Mouse (Mus musculus) liver, embryonic 15.5 days (tissue): ENCODE measurements around the gene Prr15l. TPM values are rescaled to one million over a fixed set of nuclear protein-coding genes. Genes with fewer than 3 reads are reported as not detected.

Experiments used
- ATAC-seq: fragments of 200-750 bp; cut with Nextera tagmentation; 2 replicates; pipeline ENCODE4 v1.8.0; 2017; ENCODE audit warnings: moderate number of reproducible peaks, mild to moderate bottlenecking, moderate library complexity; ENCODE audit not compliant: insufficient read depth
- H3K27ac ChIP-seq: fragments of 300-500 bp; sonication (generic); replicated peaks from 2 replicates; pipeline ENCODE4 v1.5.1; 2015; ENCODE audit warnings: mild to moderate bottlenecking, inconsistent platforms
- H3K27me3 ChIP-seq: fragments of 300-500 bp; sonication (generic); 2 replicates; pipeline ENCODE4 v1.6.1; 2015; ENCODE audit warnings: mild to moderate bottlenecking, inconsistent platforms
- H3K36me3 ChIP-seq: fragments of 300-500 bp; sonication (generic); replicated peaks from 2 replicates; pipeline ENCODE4 v1.6.1; 2015; ENCODE audit warnings: moderate library complexity, mild to moderate bottlenecking, inconsistent platforms
- H3K4me1 ChIP-seq: fragments of 300-500 bp; sonication (generic); replicated peaks from 2 replicates; pipeline ENCODE4 v1.6.1; 2015; ENCODE audit warnings: inconsistent platforms
- H3K4me2 ChIP-seq: fragments of 300-500 bp; sonication (generic); 2 replicates; pipeline ENCODE4 v1.6.1; 2015; ENCODE audit warnings: moderate library complexity, mild to moderate bottlenecking, inconsistent platforms
- H3K4me3 ChIP-seq: fragments of 300-500 bp; sonication (generic); replicated peaks from 2 replicates; pipeline ENCODE4 v1.5.1; 2015; ENCODE audit warnings: mild to moderate bottlenecking, inconsistent platforms
- H3K9ac ChIP-seq: fragments of 300-500 bp; sonication (generic); 2 replicates; pipeline ENCODE4 v1.6.1; 2015; ENCODE audit warnings: moderate library complexity, mild to moderate bottlenecking, inconsistent platforms
- H3K9me3 ChIP-seq: fragments of 300-500 bp; sonication (generic); replicated peaks from 2 replicates; pipeline ENCODE4 v1.6.1; 2016; ENCODE audit warnings: inconsistent platforms
- WGBS: fragments of 180-500 bp; shearing (Covaris S2); methylation state at CpG from one replicate; pipeline ENCODE4 v1.1.7; 2015; ENCODE audit warnings: mixed read lengths; ENCODE audit not compliant: insufficient replicate concordance; 5-methylcytosine and 5-hydroxymethylcytosine counted together
- polyA plus RNA-seq: library from polyadenylated mRNA; unstranded; fragments of >200 nt; fragmentation: Nextera tagmentation; extraction: Ambion mirVana; gene quantifications from 2 replicates; pipeline ENCODE4 v1.2.1, GENCODE M21; 2015

Gene Prr15l
- polyA plus RNA-seq, 1 experiment from 2014 or later = 5.9 TPM

DNA sequence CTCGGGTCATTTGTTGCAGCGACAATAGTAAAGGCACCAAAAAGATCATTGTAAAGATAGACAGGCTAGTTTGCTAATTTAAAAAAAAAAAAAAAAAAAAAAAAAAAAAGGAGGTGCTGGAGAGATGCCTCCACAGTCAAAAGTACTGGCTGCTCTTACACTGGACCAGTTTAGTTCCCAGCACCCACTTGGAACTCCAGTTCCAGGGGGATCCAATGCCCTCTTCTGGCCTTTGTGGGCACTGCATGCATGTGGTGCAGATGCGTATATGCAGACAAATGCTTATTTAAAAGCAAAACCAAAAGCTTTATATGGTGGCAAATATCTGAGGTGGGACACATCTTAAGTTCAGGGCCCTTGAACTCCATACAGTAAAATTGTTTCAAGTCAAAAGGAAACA, 22.9 kb downstream of the Prr15l start:
- Histone ChIP-seq H3K9ac (no peak overlapping the region), H3K4me3 (no peak overlapping the region), H3K27ac (peak overlapping the region; percentile 100), H3K4me2 (no peak overlapping the region), H3K9me3 (no peaks in the 10 kb centered on the region), H3K4me1 (peaks cover 96% of the 10 kb centered on the region), H3K27me3 (no peaks in the 10 kb centered on the region), H3K36me3 (peaks cover 73% of the 10 kb centered on the region)
- WGBS = 91% methylated on average over 3 of the region's 3 CpGs
- no peak for ATAC-seq

DNA sequence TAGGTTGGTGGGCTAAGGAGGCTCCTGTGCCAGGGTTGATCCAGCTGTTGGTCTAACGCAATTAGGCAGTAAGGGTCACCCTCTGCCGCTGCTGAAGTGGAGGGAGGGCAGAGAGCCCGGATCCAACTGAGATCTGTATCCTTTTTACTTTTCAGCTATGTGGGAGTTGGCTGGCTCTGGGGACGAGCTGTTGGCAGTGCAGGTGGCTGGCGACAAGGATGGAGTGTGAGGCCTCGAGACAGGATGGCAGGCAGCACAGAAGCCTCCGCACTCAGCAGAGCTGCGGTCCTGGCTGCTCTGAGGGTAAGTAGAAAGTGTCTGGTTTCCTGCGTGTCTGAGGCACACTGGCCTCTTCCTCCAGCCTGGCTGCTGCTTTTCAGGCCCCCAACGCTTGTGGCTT, 24.5 kb downstream of the Prr15l start:
- Histone ChIP-seq H3K36me3 (peaks cover 89% of the 10 kb centered on the region), H3K4me1 (peaks cover 96% of the 10 kb centered on the region), H3K9me3 (no peaks in the 10 kb centered on the region), H3K4me2 (no peak overlapping the region), H3K27ac (peak overlapping the region; percentile 60), H3K27me3 (no peaks in the 10 kb centered on the region), H3K9ac (no peak overlapping the region), H3K4me3 (no peak overlapping the region)
- WGBS = 78% methylated on average over 10 of the region's 10 CpGs
- no peak for ATAC-seq

DNA sequence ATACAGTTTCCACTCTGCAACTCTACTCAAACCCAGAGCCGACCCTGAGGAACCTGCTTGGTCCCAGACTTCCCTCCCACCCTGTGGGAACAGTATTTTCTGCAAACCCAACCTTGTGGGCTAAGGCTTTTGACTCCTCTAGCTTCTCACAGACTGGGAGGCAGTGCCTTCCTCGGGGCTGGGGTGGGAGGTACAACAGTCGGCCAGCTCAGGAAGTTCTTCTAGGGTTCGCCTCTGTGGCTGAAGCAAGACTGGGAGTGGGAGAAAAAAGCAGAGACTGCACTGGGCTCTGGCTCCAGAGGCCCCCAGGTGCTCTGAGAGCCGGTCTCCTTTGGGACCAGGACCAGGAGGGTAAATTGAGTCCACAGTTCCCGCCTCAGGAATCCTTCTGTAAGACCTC, 25.0 kb downstream of the Prr15l start:
- peaks cover 96% of the 10 kb centered on the region for H3K4me1 ChIP-seq
- 57% methylated on average over 6 of the region's 6 CpGs for WGBS
- H3K27me3 ChIP-seq = no peaks in the 10 kb centered on the region
- H3K4me3 ChIP-seq = no peak overlapping the region
- no peak for ATAC-seq
- no peak overlapping the region for H3K4me2 ChIP-seq
- peaks cover 94% of the 10 kb centered on the region for H3K36me3 ChIP-seq
- H3K27ac ChIP-seq = peak overlapping the region; percentile 60
- no peak overlapping the region for H3K9ac ChIP-seq
- H3K9me3 ChIP-seq = no peaks in the 10 kb centered on the region

DNA sequence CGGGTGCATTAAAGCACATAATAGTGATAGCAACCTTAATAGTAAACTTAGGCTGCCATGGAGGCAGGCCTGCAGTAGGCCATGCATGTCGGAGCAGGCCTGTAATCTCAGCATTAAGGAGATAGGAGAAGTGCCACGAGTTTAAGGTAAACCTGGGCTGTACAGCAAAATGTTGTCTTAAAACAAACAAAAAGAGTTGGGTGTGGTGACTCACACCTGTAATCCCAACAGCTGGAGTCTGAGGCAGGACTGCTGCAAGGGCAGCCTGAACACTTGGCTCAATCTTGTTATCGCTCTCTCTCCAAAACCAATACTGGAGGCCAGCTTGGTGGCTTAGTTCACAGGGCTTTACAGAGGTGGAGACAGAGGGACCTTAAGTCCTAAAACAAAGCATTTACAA, 27.2 kb downstream of the Prr15l start:
- Histone ChIP-seq H3K9ac (peak overlapping the region; percentile 38; the same call in 1 of the 2 replicates), H3K4me1 (peaks cover 84% of the 10 kb centered on the region)

DNA sequence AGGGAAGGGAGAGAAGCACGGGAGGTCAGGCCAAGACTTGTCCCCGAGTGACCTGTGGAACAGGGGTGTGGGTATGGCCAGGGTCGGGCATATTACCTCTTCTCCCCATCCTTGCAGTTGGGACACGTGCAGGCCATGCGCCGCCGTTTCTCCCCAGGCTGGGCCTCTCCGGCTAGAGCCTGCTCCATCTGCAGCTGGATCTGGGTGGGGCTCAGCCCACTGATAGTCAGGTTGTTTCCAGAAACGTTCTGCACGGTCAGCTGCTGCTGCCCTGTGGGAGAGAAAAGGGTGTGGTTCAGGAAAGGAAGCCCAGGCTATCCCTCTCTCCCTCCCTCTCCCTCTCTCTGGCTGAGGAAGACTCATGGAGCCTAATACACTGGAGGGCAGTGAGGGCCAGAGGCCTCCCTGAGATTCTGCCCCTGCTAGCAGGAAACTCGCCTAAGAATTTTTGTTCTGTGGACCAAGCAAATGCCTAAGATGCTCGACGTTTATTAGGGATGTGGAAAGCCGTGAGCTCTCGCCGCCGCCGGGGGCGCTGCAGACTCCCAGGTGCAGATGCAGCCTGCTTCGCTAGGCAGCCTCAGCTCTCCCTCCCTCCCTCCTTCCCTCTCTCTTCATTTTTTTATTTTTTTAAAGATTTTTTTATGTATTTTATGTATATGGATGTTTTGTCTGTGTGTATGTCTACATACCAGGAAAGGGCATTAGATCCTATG, 28.3 kb downstream of the Prr15l start:
- ATAC-seq = peak; percentile 90
- Histone ChIP-seq H3K4me2 (peak overlapping the region; percentile 59), H3K4me1 (peaks cover 84% of the 10 kb centered on the region), H3K9me3 (no peaks in the 10 kb centered on the region), H3K27me3 (no peaks in the 10 kb centered on the region), H3K36me3 (peaks cover 98% of the 10 kb centered on the region), H3K9ac (peak overlapping the region; percentile 38; the same call in 1 of the 2 replicates), H3K4me3 (peak overlapping the region; percentile 33), H3K27ac (peak overlapping the region; percentile 95)
- 42% methylated on average over 20 of the region's 20 CpGs for WGBS

More for the DNA sequence above, 27.2 kb downstream of the Prr15l start:
- WGBS = 71% methylated on average over 4 of the region's 4 CpGs
- peaks cover 98% of the 10 kb centered on the region for H3K36me3 ChIP-seq
- peak overlapping the region; percentile 95 for H3K27ac ChIP-seq
- no peaks in the 10 kb centered on the region for H3K27me3 ChIP-seq
- H3K4me2 ChIP-seq = peak overlapping the region; percentile 59
- H3K9me3 ChIP-seq = no peaks in the 10 kb centered on the region
- ATAC-seq = no peak
- H3K4me3 ChIP-seq = no peak overlapping the region

DNA sequence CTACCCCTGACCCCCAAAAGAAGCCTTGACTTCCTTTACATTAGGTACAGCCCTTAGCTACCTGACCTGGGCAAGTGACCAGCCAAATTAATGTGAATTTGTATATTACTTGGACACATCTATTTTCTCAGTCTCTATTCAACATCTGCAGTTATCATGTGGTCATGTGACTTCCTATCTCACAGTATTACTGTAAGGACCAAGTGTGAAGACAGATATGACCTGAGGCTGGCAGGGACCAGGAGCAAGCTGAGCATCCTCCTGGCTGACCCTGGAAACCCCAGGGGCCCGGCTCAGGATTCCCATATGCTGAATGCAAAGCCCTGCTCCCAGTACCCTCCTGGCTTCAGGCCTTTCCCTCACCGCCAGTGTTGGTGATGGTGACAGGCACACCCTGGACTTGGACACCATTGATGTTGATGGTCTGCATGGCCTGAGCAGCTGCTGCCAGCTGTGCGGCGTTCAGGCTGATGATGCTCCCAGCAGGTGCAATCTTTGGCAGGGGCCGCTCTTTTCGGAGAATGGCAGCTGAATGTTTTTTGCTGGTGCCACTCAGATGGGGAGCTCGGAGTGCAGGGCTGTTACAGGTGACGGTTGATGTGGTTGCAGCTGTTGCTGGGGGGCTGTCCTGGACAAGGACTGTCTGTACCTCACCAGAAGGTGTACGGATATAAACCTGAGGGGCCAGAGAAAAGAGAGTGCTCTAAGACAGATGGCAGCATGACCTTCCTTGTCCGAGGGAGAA, 29.3 kb downstream of the Prr15l start:
- Histone ChIP-seq H3K9ac (peak overlapping the region; percentile 9), H3K27me3 (no peaks in the 10 kb centered on the region), H3K9me3 (no peaks in the 10 kb centered on the region), H3K27ac (peak overlapping the region; percentile 95), H3K4me3 (no peak overlapping the region), H3K36me3 (peaks cover 98% of the 10 kb centered on the region), H3K4me1 (peaks cover 84% of the 10 kb centered on the region), H3K4me2 (peak overlapping the region; percentile 59)
- ATAC-seq = peak; percentile 31
- WGBS = 86% methylated on average over 10 of the region's 10 CpGs

DNA sequence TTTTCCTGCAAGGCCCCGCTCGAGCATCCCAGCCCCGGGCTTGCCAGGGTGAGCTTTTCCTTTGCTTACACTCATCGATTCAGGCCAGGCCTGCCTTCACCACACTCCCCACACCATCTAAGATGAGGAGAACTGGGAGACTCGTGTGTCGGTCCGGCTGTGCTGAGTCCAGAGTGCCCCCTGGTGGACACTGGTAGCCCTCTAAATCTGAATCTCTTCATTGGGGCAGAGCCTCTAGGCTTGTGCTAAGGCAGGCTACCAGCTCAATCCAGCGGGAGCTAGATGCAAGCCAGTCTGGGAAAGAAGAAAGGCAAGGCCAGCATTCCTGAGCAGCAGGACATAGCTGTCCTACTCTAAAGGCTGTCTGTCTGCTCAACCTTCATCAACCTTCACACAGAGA, 35.7 kb downstream of the Prr15l start:
- peaks cover 85% of the 10 kb centered on the region for H3K4me1 ChIP-seq
- no peak overlapping the region; the same call in 1 of the 2 replicates for H3K4me2 ChIP-seq
- no peaks in the 10 kb centered on the region for H3K9me3 ChIP-seq
- no peak overlapping the region for H3K4me3 ChIP-seq
- peak overlapping the region; percentile 76 for H3K27ac ChIP-seq
- 29% methylated on average over 8 of the region's 8 CpGs for WGBS
- H3K27me3 ChIP-seq = no peaks in the 10 kb centered on the region
- 0 out of 2 replicates have a peak overlapping the region, but pooled peaks have one; percentile 5 for H3K9ac ChIP-seq
- peak; percentile 58 for ATAC-seq
- peaks cover 75% of the 10 kb centered on the region for H3K36me3 ChIP-seq

DNA sequence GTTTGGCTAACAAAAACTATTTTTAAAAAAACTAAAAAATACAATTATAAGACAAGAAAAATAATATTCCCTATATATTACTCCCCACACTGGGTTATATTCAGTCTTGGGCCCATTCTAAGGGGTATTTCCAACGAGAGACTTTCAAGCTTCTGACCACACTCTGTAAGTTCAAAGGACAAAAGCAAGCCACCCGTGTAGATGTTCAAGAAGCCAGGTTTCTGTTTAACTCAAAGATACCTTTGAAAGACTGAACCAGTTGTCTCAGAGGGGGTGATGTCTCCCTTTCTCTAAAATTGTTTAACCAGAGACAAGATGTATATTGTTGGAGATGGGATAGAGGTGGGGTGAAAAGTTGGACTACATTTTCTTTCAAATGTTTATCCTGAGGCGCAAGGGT, 38.3 kb downstream of the Prr15l start:
- Histone ChIP-seq H3K36me3 (peaks cover 49% of the 10 kb centered on the region), H3K4me2 (peak overlapping the region; percentile 67; the same call in 1 of the 2 replicates)

DNA sequence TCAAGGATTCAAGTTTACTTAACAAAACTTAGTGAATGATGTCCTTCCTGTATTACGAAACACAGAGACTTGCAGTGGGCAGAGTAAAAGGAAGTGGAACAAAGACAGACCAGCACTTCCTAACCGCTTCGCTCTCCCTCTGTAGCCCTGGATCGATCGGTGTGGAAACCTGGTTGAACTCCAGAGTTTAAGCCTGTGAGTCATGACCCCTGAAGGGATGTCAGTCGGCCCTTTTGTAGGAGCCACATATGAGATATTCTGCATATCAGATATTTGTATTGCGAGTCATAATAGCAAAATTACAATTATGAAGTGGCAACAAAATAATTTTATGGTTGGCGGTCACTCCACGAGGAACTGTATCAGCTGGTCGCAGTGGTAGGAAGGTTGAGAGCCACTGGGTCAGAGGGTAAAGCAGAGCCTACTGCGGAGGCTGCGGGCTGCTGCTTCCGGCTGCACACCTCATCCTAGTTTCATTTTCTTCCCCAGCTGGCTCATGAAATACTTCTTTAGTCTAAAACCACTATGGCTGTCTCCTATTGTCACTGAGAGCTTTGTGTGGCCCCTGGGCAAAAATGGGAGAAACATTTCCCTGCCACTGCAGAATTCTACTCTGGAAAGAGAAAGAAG, 39.1 kb downstream of the Prr15l start:
- Histone ChIP-seq H3K36me3 (peaks cover 40% of the 10 kb centered on the region), H3K27ac (peak overlapping the region; percentile 86), H3K4me2 (peak overlapping the region; percentile 67), H3K4me1 (peaks cover 87% of the 10 kb centered on the region), H3K27me3 (no peaks in the 10 kb centered on the region), H3K9me3 (no peaks in the 10 kb centered on the region), H3K4me3 (peak overlapping the region; percentile 34), H3K9ac (peak overlapping the region; percentile 47)
- 0 out of 2 replicates have a peak, but pooled peaks have one; percentile 23 for ATAC-seq
- WGBS = 21% methylated on average over 13 of the region's 13 CpGs

More for the DNA sequence above, 38.3 kb downstream of the Prr15l start:
- H3K27ac ChIP-seq = peak overlapping the region; percentile 86
- H3K4me3 ChIP-seq = no peak overlapping the region
- H3K27me3 ChIP-seq = no peaks in the 10 kb centered on the region
- WGBS = 62% methylated on average over 3 of the region's 3 CpGs
- no peaks in the 10 kb centered on the region for H3K9me3 ChIP-seq
- no peak overlapping the region for H3K9ac ChIP-seq
- ATAC-seq = no peak
- H3K4me1 ChIP-seq = peaks cover 94% of the 10 kb centered on the region

DNA sequence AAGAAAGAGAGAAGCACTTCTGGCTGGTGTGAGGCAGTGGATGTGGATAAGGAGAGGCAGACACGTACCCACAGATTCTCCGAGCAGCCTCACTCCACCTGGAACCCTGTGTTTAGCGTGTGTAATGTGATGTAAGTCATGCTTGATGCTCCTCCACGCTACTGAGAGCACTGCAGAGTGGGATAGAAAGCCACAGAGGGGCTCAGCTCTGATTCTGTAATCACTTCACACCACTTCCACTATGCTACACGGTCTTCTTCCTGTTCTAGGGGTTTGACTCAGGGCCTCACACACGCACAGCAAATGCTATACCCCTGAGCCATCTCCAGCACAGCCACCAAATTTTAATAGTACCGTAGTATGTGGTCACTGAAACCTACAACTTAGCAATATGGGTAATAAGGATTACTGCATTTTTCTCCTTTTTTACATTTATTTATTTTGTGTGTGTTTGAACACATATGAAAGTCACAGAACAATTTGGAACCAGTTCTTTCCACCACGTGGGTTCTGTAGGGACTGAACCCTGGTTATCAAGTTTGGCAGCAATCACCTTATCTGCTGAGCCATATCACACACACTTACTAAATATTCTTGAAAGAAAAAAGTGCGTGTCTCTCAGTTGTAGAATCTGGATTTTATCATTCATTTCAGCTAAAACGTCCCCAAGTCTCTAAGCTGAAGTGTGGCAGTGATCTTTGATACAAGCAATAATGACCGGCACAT, 39.8 kb downstream of the Prr15l start:
- H3K4me2 ChIP-seq = peak overlapping the region; percentile 67
- H3K36me3 ChIP-seq = peaks cover 33% of the 10 kb centered on the region
- ATAC-seq = 0 out of 2 replicates have a peak, but pooled peaks have one; percentile 4
- peak overlapping the region; percentile 86 for H3K27ac ChIP-seq
- H3K9ac ChIP-seq = peak overlapping the region; percentile 47
- WGBS = 21% methylated on average over 11 of the region's 11 CpGs
- H3K4me3 ChIP-seq = peak overlapping the region; percentile 34
- no peaks in the 10 kb centered on the region for H3K27me3 ChIP-seq
- no peaks in the 10 kb centered on the region for H3K9me3 ChIP-seq
- peaks cover 85% of the 10 kb centered on the region for H3K4me1 ChIP-seq
